In the genomic region with DNA sequence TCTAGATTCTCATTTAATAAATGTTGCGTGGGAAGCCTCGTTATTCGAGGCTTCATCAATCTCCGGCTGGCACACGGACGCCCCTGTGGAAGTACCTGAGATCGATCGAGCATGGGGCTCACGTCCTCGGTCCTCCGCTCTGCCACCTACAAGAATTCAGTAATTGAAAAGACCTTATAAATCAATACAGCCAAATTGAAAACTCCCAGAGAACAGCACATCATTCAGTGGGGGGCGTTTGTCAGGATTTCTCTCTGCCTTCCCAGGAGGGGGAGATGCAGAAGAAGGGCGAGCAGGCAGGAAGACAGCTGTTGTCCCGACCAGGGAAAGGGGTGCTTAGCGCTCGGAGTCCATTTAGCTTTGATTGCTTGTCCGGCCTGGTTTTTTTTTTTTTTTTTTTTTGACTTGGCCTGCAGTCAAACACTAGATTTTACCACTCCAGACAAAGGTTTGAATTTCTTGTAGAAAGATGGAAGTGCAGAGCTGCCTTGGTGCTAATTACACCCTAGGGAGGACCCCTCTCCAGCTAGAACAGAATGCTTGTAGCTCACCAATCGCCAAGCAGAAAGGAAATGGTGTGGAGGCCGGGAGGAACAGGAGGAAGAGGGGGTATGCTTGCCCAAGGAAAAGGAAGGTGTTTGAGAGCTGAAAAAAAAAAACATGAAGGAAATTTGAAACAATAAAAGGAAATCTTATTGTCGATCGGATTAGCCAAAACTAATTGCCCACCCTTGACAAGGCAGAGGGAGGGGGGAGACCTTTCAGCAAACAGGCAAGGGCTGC, we compare ENCODE assay signal across 14 mouse cellular contexts. TPM values are rescaled to one million over a fixed set of nuclear protein-coding genes. Genes with fewer than 3 reads are reported as not detected.
DNase-seq lines count a peak whose midpoint lies in the region; ATAC-seq and TF ChIP-seq lines count a peak whose summit lies in the region.
"Had no signal": no experiment of that assay in that cellular context is flagged by ENCODE, and none has a peak within 500 bp of the region (broad histone marks: within the 10 kb centered on the region; RNA-seq: fewer than 3 reads in every experiment).

No protein-coding gene starts in this region.

- DNase-seq in forebrain, embryonic 11.5 days (ENCODE audit: low spot score): no peak
- DNase-seq in forebrain, postnatal 0 days: no peak
- DNase-seq in midbrain, embryonic 10.5 days (ENCODE audit: low spot score): no peak
- DNase-seq in thymus, postnatal 0 days (ENCODE audit: low spot score): no peak
- no peak for DNase-seq in cerebellum, adult 9-11 months
- DNase-seq in liver: no peak
- DNase-seq: adrenal gland, adult 8-10 months; cerebellum, adult 11-12 months had no signal

- H3K27ac ChIP-seq in forebrain, embryonic 11.5 days (ENCODE audit: low read depth, low read length): peak overlapping the region; percentile 4; the same call in 1 of the 2 replicates
- no peak overlapping the region for H3K27ac ChIP-seq in forebrain, postnatal 0 days (ENCODE audit: low read depth, low read length)
- H3K27ac ChIP-seq in midbrain, embryonic 12.5 days (replicated peaks): peak overlapping the region; percentile 73
- H3K27ac ChIP-seq in midbrain, embryonic 10.5 days (replicated peaks): no peak overlapping the region; the same call in 1 of the 2 replicates
- peak overlapping the region; percentile 56; the same call in 1 of the 2 replicates for H3K27ac ChIP-seq in kidney, embryonic 16.5 days (ENCODE audit: low read length)

- no peaks in the 10 kb centered on the region for H3K4me1 ChIP-seq in forebrain, embryonic 11.5 days (replicated peaks; ENCODE audit: control insufficient read depth, insufficient read depth, low read length)
- no peaks in the 10 kb centered on the region for H3K4me1 ChIP-seq in forebrain, postnatal 0 days (ENCODE audit: insufficient read depth)
- H3K4me1 ChIP-seq in midbrain, embryonic 12.5 days: peaks cover 6% of the 10 kb centered on the region; the same call in 1 of the 2 replicates
- 0 out of 2 replicates have a peak, but pooled peaks cover 5% of the 10 kb centered on the region for H3K4me1 ChIP-seq in midbrain, embryonic 10.5 days
- H3K4me1 ChIP-seq in kidney, embryonic 16.5 days (ENCODE audit: insufficient read depth, low read length): 0 out of 2 replicates have a peak, but pooled peaks cover 3% of the 10 kb centered on the region

- H3K4me3 ChIP-seq in forebrain, embryonic 11.5 days (ENCODE audit: low read depth, low read length): no peak overlapping the region
- no peak overlapping the region for H3K4me3 ChIP-seq in forebrain, postnatal 0 days (ENCODE audit: low read depth, low read length)
- no peak overlapping the region for H3K4me3 ChIP-seq in midbrain, embryonic 12.5 days
- no peak overlapping the region for H3K4me3 ChIP-seq in midbrain, embryonic 10.5 days
- H3K4me3 ChIP-seq in kidney, embryonic 16.5 days (ENCODE audit: low read length): no peak overlapping the region

- no peak overlapping the region for H3K4me2 ChIP-seq in forebrain, embryonic 11.5 days (ENCODE audit: low read depth, low read length, severe bottlenecking)
- no peak overlapping the region for H3K4me2 ChIP-seq in forebrain, postnatal 0 days (ENCODE audit: low read depth)
- no peak overlapping the region for H3K4me2 ChIP-seq in midbrain, embryonic 12.5 days (replicated peaks)
- H3K4me2 ChIP-seq in kidney, embryonic 16.5 days (replicated peaks; ENCODE audit: low read depth, low read length): peak overlapping the region; percentile 12; the same call in 1 of the 2 replicates

- H3K9ac ChIP-seq in forebrain, embryonic 11.5 days (ENCODE audit: low read length): no peak overlapping the region
- H3K9ac ChIP-seq in forebrain, postnatal 0 days: no peak overlapping the region
- no peak overlapping the region for H3K9ac ChIP-seq in midbrain, embryonic 12.5 days (replicated peaks)
- H3K9ac ChIP-seq in kidney, embryonic 16.5 days (replicated peaks; ENCODE audit: low read length): 0 out of 2 replicates have a peak overlapping the region, but pooled peaks have one; percentile 11

- WGBS in forebrain, embryonic 11.5 days: 61% methylated on average over 21 of the region's 21 CpGs
- 34% methylated on average over 21 of the region's 21 CpGs for WGBS in forebrain, postnatal 0 days
- 54% methylated on average over 21 of the region's 21 CpGs for WGBS in midbrain, embryonic 12.5 days
- WGBS in midbrain, embryonic 10.5 days: 75% methylated on average over 21 of the region's 21 CpGs
- WGBS in kidney, embryonic 16.5 days: 29% methylated on average over 21 of the region's 21 CpGs

- no peak for TF ChIP-seq CTCF in forebrain, postnatal 0 days (IDR thresholded peaks at IDR 0.05; ENCODE audit: low read depth)

- H3K9me3 ChIP-seq in forebrain, embryonic 11.5 days (ENCODE audit: control insufficient read depth, low read length): no peaks in the 10 kb centered on the region
- no peaks in the 10 kb centered on the region for H3K9me3 ChIP-seq in forebrain, postnatal 0 days (ENCODE audit: low read length)
- no peaks in the 10 kb centered on the region for H3K9me3 ChIP-seq in midbrain, embryonic 12.5 days
- H3K9me3 ChIP-seq in midbrain, embryonic 10.5 days (replicated peaks): no peaks in the 10 kb centered on the region
- no peaks in the 10 kb centered on the region for H3K9me3 ChIP-seq in kidney, embryonic 16.5 days (ENCODE audit: low read length)

- no peak for ATAC-seq in forebrain, embryonic 11.5 days (replicated peaks; ENCODE audit: low FRiP score)
- ATAC-seq in forebrain, postnatal 0 days: no peak
- ATAC-seq in midbrain, embryonic 12.5 days (ENCODE audit: low FRiP score, low read depth): no peak
- no peak for ATAC-seq in kidney, embryonic 16.5 days (ENCODE audit: low FRiP score, low TSS enrichment)

- no peaks in the 10 kb centered on the region for H3K36me3 ChIP-seq in forebrain, embryonic 11.5 days (ENCODE audit: control insufficient read depth, insufficient read depth, low read length)
- no peaks in the 10 kb centered on the region for H3K36me3 ChIP-seq in forebrain, postnatal 0 days (ENCODE audit: insufficient read depth)
- H3K36me3 ChIP-seq in midbrain, embryonic 12.5 days: no peaks in the 10 kb centered on the region
- no peaks in the 10 kb centered on the region for H3K36me3 ChIP-seq in midbrain, embryonic 10.5 days
- no peaks in the 10 kb centered on the region for H3K36me3 ChIP-seq in kidney, embryonic 16.5 days (ENCODE audit: insufficient read depth, low read length)

- no peaks in the 10 kb centered on the region for H3K27me3 ChIP-seq in forebrain, embryonic 11.5 days (ENCODE audit: control insufficient read depth, insufficient read depth, low read length)
- H3K27me3 ChIP-seq in forebrain, postnatal 0 days (ENCODE audit: insufficient read depth, low read length): no peaks in the 10 kb centered on the region
- no peaks in the 10 kb centered on the region for H3K27me3 ChIP-seq in midbrain, embryonic 12.5 days
- H3K27me3 ChIP-seq in midbrain, embryonic 10.5 days (ENCODE audit: low read depth, poor library complexity, severe bottlenecking): no peaks in the 10 kb centered on the region
- no peaks in the 10 kb centered on the region for H3K27me3 ChIP-seq in kidney, embryonic 16.5 days (ENCODE audit: insufficient read depth, low read length)

RNA-seq across cellular contexts. Expression of a gene that starts 20.6 kb away (rescaled TPM):
- not detected in 2 replicates for polyA plus RNA-seq in forebrain, embryonic 11.5 days (2014; fragmentation: Nextera tagmentation; extraction: Ambion mirVana)
- total RNA-seq in forebrain, postnatal 0 days (2014; rRNA removed): not detected in 2 replicates
- not detected in 2 replicates for polyA plus RNA-seq in forebrain, postnatal 0 days (2015; fragmentation: Nextera tagmentation; extraction: Ambion mirVana)
- polyA plus RNA-seq in midbrain, embryonic 12.5 days (2016; fragmentation: Nextera tagmentation; extraction: Ambion mirVana): not detected in 2 replicates
- polyA plus RNA-seq in midbrain, embryonic 10.5 days (2016; fragmentation: Nextera tagmentation; extraction: Ambion mirVana): not detected in 2 replicates
- not detected in 2 replicates for polyA plus RNA-seq in kidney, embryonic 16.5 days (2015; fragmentation: Nextera tagmentation; extraction: Ambion mirVana)
- polyA plus RNA-seq in thymus, postnatal 0 days (2015; fragmentation: Nextera tagmentation; extraction: Ambion mirVana): not detected in 2 replicates
- total RNA-seq: adrenal gland, adult 8-10 months; gastrocnemius, postnatal 4 days; left cerebral cortex, postnatal 36 days; megakaryocyte, adult 5-6 weeks had no signal
- polyA plus RNA-seq: stomach, embryonic 14.5 days had no signal

RNA-seq across cellular contexts. Expression of a gene that starts 31.6 kb away (rescaled TPM):
- 3.4 and 4.6 TPM in 2 replicates for polyA plus RNA-seq in forebrain, embryonic 11.5 days (2014; fragmentation: Nextera tagmentation; extraction: Ambion mirVana)
- total RNA-seq in forebrain, postnatal 0 days (2014; rRNA removed): 9.2 TPM in 2 replicates
- 6.9 and 8.0 TPM in 2 replicates for polyA plus RNA-seq in forebrain, postnatal 0 days (2015; fragmentation: Nextera tagmentation; extraction: Ambion mirVana)
- 6.5 and 6.9 TPM in 2 replicates for polyA plus RNA-seq in midbrain, embryonic 12.5 days (2016; fragmentation: Nextera tagmentation; extraction: Ambion mirVana)
- 4.8 and 5.5 TPM in 2 replicates for polyA plus RNA-seq in midbrain, embryonic 10.5 days (2016; fragmentation: Nextera tagmentation; extraction: Ambion mirVana)
- polyA plus RNA-seq in kidney, embryonic 16.5 days (2015; fragmentation: Nextera tagmentation; extraction: Ambion mirVana): 6.1 and 7.0 TPM in 2 replicates
- polyA plus RNA-seq in thymus, postnatal 0 days (2015; fragmentation: Nextera tagmentation; extraction: Ambion mirVana): 6.0 and 6.3 TPM in 2 replicates

RNA-seq across cellular contexts. Expression of a gene that starts 53.8 kb away (rescaled TPM):
- polyA plus RNA-seq in forebrain, embryonic 11.5 days (2014; fragmentation: Nextera tagmentation; extraction: Ambion mirVana): 0.89 and 1.1 TPM in 2 replicates
- total RNA-seq in forebrain, postnatal 0 days (2014; rRNA removed): 0.92 and 2.7 TPM in 2 replicates
- polyA plus RNA-seq in forebrain, postnatal 0 days (2015; fragmentation: Nextera tagmentation; extraction: Ambion mirVana): 0.72 and 1.4 TPM in 2 replicates
- 2.3 and 2.5 TPM in 2 replicates for polyA plus RNA-seq in midbrain, embryonic 12.5 days (2016; fragmentation: Nextera tagmentation; extraction: Ambion mirVana)
- polyA plus RNA-seq in midbrain, embryonic 10.5 days (2016; fragmentation: Nextera tagmentation; extraction: Ambion mirVana): 0.58 and 1.1 TPM in 2 replicates
- polyA plus RNA-seq in kidney, embryonic 16.5 days (2015; fragmentation: Nextera tagmentation; extraction: Ambion mirVana): 4.4 and 6.5 TPM in 2 replicates
- 2.9 and 3.8 TPM in 2 replicates for polyA plus RNA-seq in thymus, postnatal 0 days (2015; fragmentation: Nextera tagmentation; extraction: Ambion mirVana)

Comparison
In these comparisons a context has a peak if more than half of its experiments do, and no peak if none do; other contexts are left out.
1. H3K27ac ChIP-seq: peak in forebrain, embryonic 11.5 days (single experiment), midbrain, embryonic 12.5 days (single experiment) and kidney, embryonic 16.5 days (single experiment); none in forebrain, postnatal 0 days (single experiment) and midbrain, embryonic 10.5 days (single experiment).